Mouse (Mus musculus): ENCODE results near the gene Cbx4. TPM values are rescaled to one million over a fixed set of nuclear protein-coding genes. Genes with fewer than 3 reads are reported as not detected.

The Cbx4 gene
- total RNA-seq (2021), result 10 to 100 TPM; 57.3 to 59.4 TPM

DNA sequence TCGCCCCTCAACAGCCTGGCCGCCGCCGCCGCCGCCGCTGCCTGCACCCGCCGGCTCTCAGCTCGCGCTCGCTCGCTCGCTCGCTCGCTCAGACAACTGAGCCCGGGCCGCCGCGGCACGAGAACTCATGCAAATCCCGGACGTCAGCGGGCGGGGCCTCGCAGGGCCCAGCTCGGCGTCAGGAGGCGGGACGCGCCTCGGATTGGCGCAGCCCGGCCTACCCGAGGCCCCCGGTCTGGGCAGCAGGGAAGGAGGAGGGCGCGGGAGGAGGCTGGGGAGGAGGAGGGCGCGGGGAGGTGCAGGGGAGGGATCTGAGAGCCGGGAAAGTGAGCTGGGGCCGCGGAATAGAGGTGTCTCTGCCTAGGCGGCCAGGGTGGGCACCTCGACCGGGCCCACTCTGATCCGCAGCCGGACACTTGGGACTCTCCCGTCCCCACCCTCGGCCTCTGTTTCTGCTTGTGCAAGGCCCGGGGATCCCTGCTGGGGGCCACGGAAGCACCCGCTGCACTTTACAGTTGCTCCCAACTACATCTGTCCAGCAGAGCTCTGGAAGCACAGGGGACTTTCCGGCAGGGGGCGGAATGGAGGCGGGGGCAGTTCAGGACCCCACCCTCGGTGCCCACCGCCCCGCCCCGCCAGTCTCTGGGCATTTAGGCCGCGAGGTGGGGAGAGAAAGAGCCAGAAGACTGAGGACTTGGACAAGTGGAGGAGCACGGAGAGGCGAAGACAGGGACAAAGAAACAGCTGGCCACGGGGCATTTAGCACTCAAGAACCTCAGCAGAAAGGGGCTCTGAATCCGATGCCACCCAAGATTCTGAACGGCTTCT lies at the start of gene Cbx4:
Gene Cbx4 (minus strand): TSS at position 78 of the 828 bp plus-strand sequence.
- peak; percentile 88 for DNase-seq

- DNase-seq, result no peak
These were observed 48.6 kb upstream of the Cbx4 start for GRCm38 (mm10) chr11:119134586-119134985.

DNA sequence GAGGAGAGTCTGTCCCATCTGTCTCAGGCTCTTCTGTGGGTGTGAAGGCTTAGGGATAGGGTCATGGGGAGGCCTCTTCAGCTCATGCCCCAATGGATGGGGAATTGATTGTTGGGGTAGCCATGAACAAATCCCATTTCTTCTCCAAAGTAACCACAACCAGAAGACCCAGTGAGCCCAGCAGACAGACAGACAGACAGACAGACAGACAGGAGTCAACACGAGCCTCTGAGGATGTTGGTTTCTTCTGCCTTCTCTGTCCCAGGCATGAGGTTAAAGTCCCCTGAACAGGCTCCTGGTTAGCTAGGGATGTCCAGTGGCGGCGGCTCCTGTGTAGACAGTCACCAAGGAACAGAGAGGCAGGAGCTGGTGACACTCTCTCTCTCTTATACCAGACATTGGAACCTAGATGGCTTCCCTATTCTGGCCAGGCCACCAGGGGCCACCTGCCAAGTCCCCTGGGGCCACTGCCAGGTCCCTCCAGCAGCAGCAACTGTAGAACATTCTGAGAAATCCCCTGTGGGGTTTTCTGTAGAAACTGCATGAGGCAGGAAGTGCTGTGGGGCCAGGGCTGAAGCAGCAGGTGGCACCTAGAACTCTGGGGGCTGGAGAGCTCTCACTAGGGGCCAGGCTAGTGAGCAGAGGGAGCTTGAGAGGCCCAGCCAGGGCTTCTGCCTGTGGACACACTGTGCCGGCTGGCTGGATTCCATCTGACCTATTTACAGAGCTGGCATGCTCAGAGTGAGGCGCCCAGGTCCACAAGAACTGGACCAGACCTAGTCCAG lies 47.6 kb upstream of the Cbx4 start:
- peak; percentile 24 to 57 for DNase-seq

DNA sequence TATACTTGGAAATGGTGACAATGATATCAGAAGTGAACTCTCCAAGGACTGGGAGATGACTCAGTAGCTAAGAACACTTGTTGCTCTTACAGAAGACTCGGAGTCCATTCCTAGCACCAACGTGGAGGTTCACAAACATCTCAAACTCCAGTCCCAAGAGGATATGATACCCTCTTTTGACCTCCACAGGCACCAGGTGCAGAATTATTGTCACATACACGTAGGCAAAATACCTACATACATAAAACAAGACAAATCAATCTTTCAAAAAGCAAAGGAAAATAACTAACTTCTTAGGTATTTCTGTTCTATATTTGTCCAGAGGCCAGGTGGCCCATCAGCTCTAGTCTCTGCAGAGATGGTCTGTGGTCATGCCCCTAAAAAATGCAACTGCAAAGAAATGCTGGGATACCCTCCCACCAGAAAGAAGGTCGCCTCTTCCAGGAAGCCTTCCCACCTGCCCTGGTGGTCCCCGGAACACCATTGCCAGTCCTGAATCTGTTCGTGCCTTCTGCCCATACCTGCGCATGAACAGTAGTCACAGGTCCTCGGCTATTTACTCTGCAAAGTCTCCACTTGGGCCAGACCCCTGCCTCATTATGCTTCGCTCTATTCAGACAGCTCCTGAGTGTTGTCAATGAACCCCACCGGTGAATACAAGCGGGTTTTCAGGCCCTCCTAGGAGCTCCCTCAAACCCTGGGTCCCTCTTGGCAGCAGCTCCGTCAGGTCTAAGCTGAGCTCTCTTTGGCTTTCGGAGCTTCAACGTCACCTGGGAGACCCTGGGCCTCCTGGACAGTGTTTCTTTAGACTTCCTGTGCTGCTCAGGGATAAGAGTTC lies 46.4 kb upstream of the Cbx4 start:
- DNase-seq, result no peak

DNA sequence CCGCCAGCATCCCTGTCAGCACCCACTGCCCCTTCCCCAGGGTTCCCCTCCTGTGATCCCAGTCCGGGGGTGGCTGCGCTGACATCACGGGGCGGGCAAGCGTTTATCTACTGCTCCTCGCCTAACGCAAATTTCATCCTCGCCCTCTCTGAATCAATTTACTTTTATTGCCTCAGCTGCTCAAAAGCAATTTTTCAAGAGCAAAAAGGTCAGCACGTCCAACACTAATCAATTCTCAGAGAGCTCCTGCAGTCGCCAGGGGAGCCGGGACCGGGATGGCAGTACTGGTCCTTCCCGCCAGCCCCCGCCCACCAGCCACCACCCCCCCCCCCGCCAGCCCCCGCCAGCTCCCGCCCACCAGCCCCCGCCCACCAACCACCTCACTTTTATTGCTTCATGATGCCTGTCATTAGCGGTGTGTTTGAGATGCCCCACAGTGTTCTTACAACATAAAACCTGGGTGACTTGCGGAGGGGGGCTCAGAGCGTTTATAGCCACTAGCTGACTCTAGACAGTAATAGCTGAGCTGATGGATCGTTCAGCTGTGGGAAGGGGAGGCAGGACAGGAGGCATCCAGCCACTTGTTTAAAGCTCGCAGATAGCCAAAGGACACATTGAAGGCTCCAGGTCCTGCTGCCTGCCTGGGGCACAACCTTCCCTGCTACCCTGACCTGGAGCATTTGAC lies 44.2 kb upstream of the Cbx4 start:
- DNase-seq, result no peak

DNA sequence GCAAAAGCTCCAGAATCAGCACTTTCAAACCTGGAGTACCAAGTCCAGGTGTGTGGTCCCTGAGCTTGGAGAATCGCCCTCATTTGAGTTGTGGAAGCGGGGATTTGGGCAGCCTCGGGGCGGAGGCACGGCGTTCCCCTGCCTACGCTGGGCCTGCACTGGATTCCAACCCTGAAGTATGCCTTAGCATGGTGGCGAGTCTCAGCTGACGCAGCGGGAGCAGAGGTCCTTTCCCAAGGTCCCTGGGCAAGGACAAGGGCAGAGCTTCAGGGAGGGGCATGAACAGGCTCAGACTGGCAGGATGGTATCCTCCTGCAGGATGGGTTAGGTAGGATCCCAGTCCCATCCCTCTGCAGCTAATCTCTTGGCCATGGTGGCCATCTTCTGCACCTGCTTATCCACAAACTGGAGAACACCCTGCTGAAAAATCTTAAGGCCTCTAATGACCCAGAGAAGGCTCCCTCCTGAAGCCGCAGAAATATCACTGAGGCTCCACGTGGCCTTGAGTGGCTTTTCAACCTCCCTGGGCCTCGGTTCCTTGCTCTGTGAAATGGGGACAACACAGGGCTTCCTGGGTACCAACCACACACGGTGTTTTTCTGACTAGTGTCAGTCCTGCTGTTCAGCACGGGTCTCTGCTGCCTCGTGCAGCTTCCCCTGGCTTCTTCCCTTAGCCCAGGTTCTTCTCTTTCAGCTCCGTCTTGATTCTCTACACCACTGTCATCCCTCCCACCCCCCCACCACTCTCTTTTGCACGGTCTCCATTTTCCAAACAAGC lies 43.4 kb upstream of the Cbx4 start:
- no peak for DNase-seq

GRCm38 (mm10) chr11:119128668-119129280 lies 42.8 kb upstream of the Cbx4 start:
- DNase-seq, result no peak

- DNase-seq, result no peak
These were observed 41.9 kb upstream of the Cbx4 start for GRCm38 (mm10) chr11:119127686-119128473.

DNA sequence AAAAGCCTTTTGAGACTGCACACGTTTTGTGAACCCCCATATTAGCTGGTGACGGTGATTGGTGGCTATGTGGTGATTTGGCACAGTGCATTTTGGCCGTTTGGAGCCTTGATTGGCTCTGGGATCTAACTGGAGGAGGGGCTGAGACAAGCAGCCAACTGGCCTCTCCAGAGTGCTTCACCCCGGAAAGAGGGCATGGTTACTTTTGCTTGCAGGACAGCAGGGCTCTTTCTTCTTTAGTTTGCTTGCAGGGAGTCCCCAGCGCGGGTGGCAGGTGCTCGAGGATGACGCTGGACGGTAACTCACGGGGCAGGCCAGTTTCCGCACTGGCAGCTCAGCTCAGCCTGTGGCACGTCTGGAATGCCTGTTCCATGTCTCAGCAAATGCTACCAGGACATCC lies 41.1 kb upstream of the Cbx4 start:
- DNase-seq, result peak in 1 of 2 experiments; percentile 13

GRCm38 (mm10) chr11:119125929-119126861 lies 40.2 kb upstream of the Cbx4 start:
- DNase-seq, result peak; percentile 29 to 45

DNA sequence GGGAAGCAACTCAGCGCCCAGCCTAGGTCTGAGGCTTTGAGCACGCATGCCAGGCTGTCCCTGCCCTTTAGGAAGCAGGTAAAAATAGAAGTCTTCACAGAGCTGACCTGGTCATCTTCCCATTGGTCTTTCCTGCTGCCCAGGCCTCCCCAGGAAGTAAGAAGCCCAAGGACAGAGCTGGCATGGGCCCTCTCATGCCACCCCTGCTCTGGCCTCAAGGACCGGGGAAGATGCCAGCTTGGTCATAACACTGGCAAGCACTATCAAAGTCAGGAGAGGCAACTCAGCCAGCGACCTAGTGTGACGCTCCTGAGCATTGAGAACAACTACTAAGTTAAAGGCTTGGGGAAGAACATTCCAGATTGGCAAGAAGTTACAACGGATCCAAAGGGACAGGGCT lies 38.5 kb upstream of the Cbx4 start:
- no peak for DNase-seq

GRCm38 (mm10) chr11:119123522-119124319 lies 37.7 kb upstream of the Cbx4 start:
- no peak for DNase-seq

- no peak for DNase-seq
These were observed 36.4 kb upstream of the Cbx4 start for GRCm38 (mm10) chr11:119122396-119122795.

DNA sequence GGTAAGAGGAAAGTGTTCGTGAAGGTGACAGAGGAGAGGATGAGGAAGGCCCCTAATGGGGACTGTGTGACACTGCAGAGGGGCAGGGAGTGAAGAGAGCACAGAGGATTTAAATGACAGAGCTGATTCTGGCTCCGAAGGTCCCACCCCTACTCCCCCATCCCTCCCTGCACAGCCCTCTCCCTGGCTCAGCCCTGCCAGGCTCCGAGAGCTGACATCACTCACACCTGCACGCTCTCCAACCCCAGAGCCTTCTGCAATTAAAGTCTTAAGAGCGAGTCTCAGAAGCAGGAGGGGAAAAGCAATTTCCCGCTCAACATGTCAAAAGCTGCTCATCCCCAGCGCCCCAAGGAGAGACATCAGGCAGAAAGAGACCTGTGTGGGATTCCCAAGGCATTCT lies 32.9 kb upstream of the Cbx4 start:
- DNase-seq, result no peak

GRCm38 (mm10) chr11:119117945-119118344 lies 31.9 kb upstream of the Cbx4 start:
- no peak for DNase-seq

GRCm38 (mm10) chr11:119116992-119117391 lies 31.0 kb upstream of the Cbx4 start:
- no peak for DNase-seq

- no peak for DNase-seq
These were observed 26.7 kb upstream of the Cbx4 start for GRCm38 (mm10) chr11:119112721-119113120.

GRCm38 (mm10) chr11:119111345-119111744 lies 25.3 kb upstream of the Cbx4 start:
- DNase-seq, result no peak
